Mouse (Mus musculus): ENCODE results near the gene Sgta.
"Not testable (repeated sequence)": the region's sequence is repeated elsewhere in the genome, so short reads cannot be mapped to it uniquely, and the experiment has no call there.

Gene Sgta

GRCm38 (mm10) chr10:81057406-81058130 is 2.4 kb downstream of the Sgta start:
- DNase-seq (ENCODE audit: low spot score): no peak

- DNase-seq (ENCODE audit: low spot score): not testable (repeated sequence)
Observed at GRCm38 (mm10) chr10:81055802-81056340, 4.1 kb downstream of the Sgta start.

DNA sequence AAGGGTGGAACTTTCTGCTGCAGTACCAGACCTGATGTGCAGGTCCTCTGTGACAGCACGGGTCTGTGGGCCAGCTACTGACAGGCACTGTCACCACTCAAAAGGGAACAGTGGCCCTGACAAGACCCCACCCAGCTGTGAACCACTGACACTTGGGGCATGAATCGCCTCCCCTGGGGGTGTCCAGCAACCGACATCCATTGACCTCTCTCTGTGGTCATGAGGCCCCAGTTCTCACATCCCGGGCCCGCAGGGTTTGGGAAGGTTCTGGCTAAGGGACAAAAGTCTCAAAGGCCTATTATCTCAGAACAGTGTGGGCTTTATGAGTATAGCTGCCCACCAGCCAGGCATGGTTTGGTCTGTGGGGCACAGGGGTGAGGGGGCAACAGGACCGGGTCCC is 4.8 kb downstream of the Sgta start:
- DNase-seq (ENCODE audit: low spot score): no peak

- DNase-seq (ENCODE audit: low spot score): no peak
Observed at GRCm38 (mm10) chr10:81052577-81052976, 7.4 kb downstream of the Sgta start.

GRCm38 (mm10) chr10:81051133-81051532 is 8.8 kb downstream of the Sgta start:
- no peak for DNase-seq (ENCODE audit: low spot score)

- no peak for DNase-seq (ENCODE audit: low spot score)
Observed at GRCm38 (mm10) chr10:81050645-81051044, 9.3 kb downstream of the Sgta start.

- not testable (repeated sequence) for DNase-seq (ENCODE audit: low spot score)
Observed at GRCm38 (mm10) chr10:81045246-81045645, 14.7 kb downstream of the Sgta start.

GRCm38 (mm10) chr10:81041458-81042175 is 18.4 kb downstream of the Sgta start:
- DNase-seq (ENCODE audit: low spot score): peak; percentile 65

DNA sequence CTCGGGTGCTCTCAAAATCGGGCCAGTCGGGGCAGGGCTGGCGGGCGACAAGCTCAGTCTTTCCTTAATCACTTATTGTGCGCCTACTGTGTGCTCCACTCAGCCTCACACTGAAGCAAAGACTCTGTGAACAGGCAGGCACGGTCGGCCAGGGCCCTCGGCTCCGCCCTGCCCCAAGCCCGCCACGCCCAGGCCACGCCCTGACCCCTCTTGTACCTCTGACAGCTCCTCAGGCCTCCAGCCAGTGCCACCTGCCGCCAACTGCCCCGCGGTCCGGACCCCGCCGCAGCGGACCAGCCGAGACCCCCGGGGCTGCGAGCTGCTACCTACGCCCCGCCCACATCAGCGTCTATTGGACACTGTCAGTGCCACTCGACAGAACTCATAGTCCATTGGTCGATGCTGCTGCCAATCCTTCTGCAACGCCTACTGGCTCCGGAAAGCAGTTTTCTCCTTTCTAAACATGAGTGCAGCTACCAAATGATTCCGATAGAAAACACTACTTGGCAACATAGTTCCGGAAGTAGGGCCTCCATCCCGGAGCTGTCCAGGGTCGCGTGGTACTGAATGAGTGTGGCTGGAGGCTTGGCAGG is 22.9 kb downstream of the Sgta start, which contains the start of gene Slc39a3:
Gene Slc39a3, minus strand, starts transcription at position 439 of the 593 bp plus-strand sequence.
- DNase-seq (ENCODE audit: low spot score): peak; percentile 98

GRCm38 (mm10) chr10:81036251-81036650 is 23.7 kb downstream of the Sgta start:
- DNase-seq (ENCODE audit: low spot score): no peak

- no peak for DNase-seq (ENCODE audit: low spot score)
Observed at GRCm38 (mm10) chr10:81033586-81033985, 26.4 kb downstream of the Sgta start.

- DNase-seq (ENCODE audit: low spot score): no peak
Observed at GRCm38 (mm10) chr10:81029031-81029430, 30.9 kb downstream of the Sgta start.

DNA sequence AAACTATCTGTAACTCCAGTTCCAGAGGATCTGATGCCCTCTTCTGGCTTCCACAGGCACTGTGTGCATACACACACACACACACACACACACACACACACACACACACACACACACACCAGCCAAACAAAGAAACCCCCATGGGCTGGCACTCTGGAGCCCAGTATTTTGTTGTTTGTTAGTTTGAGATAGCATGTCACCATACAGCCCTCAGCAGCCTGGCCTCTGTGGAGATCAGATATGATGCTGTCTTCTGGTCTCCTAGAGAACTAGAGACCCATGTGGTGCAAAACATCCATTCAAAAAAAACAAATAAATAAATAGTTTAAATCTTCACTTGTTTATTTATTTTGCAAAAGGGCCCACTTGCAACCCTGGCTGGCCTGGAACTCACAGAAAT is 31.8 kb downstream of the Sgta start:
- DNase-seq (ENCODE audit: low spot score): no peak

- DNase-seq (ENCODE audit: low spot score): no peak
Observed at GRCm38 (mm10) chr10:81027331-81027730, 32.6 kb downstream of the Sgta start.

GRCm38 (mm10) chr10:81026857-81027256 is 33.1 kb downstream of the Sgta start:
- DNase-seq (ENCODE audit: low spot score): no peak

DNA sequence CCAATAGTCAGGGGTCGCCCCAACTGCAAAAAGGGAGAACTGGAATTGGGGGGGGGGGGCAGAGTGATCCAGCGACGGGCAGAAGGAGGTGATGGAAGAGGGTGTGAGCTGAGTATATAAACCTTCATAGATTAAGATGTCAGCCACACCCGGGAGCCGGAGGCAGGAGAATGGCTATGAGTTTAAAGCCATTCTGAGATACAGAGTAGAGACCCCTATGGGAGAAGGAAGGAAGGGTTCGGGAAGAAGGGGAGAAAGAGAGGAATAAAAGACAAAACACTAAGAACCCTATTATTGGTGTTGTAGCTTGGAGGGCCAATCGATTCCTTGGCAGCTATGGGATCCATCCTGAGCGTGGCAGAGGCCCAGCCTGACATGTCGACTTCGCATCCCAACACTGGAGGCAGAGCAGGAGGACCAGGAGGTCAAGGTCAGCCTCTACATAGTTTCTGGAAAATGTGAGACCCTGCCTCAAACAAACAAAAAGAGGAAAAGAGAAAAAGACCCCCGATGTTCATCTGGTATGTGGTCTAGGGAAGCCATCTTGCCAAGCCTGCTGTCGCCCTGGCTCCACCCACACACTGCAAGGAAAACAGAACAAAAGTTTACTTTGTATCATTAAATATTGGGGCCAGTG is 34.2 kb downstream of the Sgta start, which contains the start of gene Diras1:
Gene Diras1, minus strand, starts transcription at position 24 of the 637 bp plus-strand sequence.
- no peak for DNase-seq (ENCODE audit: low spot score)

- DNase-seq (ENCODE audit: low spot score): no peak
Observed at GRCm38 (mm10) chr10:81025047-81025621, 34.8 kb downstream of the Sgta start.

- DNase-seq (ENCODE audit: low spot score): no peak
Observed at GRCm38 (mm10) chr10:81024346-81024937, 35.5 kb downstream of the Sgta start.

- no peak for DNase-seq (ENCODE audit: low spot score)
Observed at GRCm38 (mm10) chr10:81022744-81023143, 37.2 kb downstream of the Sgta start.

- no peak for DNase-seq (ENCODE audit: low spot score)
Observed at GRCm38 (mm10) chr10:81021547-81022110, 38.4 kb downstream of the Sgta start.

GRCm38 (mm10) chr10:81020207-81020606 is 39.8 kb downstream of the Sgta start:
- DNase-seq (ENCODE audit: low spot score): no peak
